Mouse (Mus musculus): ENCODE data around the gene Cst6. TPM values are rescaled to one million over a fixed set of nuclear protein-coding genes. Genes with fewer than 3 reads are reported as not detected.
"Not testable (repeated sequence)": the region's sequence is repeated elsewhere in the genome, so short reads cannot be mapped to it uniquely, and the experiment has no call there.

Gene Cst6
- 10 to 100 TPM; 10.8 to 18.1 (median 12.5) TPM for total RNA-seq (2022)

GRCm38 (mm10) chr19:5349502-5349873 lies at the start of gene Cst6:
Gene Cst6 (minus strand): TSS chr19:5349574.
- DNase-seq (ENCODE audit: low spot score in 2 of 2) = not testable (repeated sequence)

GRCm38 (mm10) chr19:5395371-5395770 lies 46.0 kb upstream of the Cst6 start:
- no peak for DNase-seq (ENCODE audit: low spot score in 2 of 2)

GRCm38 (mm10) chr19:5394168-5394567 lies 44.8 kb upstream of the Cst6 start:
- no peak for DNase-seq (ENCODE audit: low spot score in 2 of 2)

GRCm38 (mm10) chr19:5392892-5393291 lies 43.5 kb upstream of the Cst6 start:
- DNase-seq (ENCODE audit: low spot score in 2 of 2) = no peak

GRCm38 (mm10) chr19:5390416-5390815 lies 41.0 kb upstream of the Cst6 start:
- no peak for DNase-seq (ENCODE audit: low spot score in 2 of 2)

GRCm38 (mm10) chr19:5389647-5390046 lies 40.3 kb upstream of the Cst6 start:
- DNase-seq (ENCODE audit: low spot score in 2 of 2) = no peak

- peak; percentile 94 to 96 for DNase-seq (ENCODE audit: low spot score in 2 of 2)
These were observed 39.3 kb upstream of the Cst6 start, which contains the start of gene Sart1 for GRCm38 (mm10) chr19:5388588-5389242. Gene Sart1 (minus strand): TSS chr19:5388703.

- DNase-seq (ENCODE audit: low spot score in 2 of 2) = no peak
These were observed 38.7 kb upstream of the Cst6 start for GRCm38 (mm10) chr19:5388011-5388441.

GRCm38 (mm10) chr19:5384715-5385114 lies 35.3 kb upstream of the Cst6 start:
- no peak for DNase-seq (ENCODE audit: low spot score in 2 of 2)

- DNase-seq (ENCODE audit: low spot score in 2 of 2) = no peak
These were observed 34.0 kb upstream of the Cst6 start for GRCm38 (mm10) chr19:5383326-5383725.

GRCm38 (mm10) chr19:5377446-5377845 lies 28.1 kb upstream of the Cst6 start:
- DNase-seq (ENCODE audit: low spot score in 2 of 2) = peak; percentile 71 to 73

- DNase-seq (ENCODE audit: low spot score in 2 of 2) = no peak
These were observed 25.4 kb upstream of the Cst6 start for GRCm38 (mm10) chr19:5374748-5375147.

- no peak for DNase-seq (ENCODE audit: low spot score in 2 of 2)
These were observed 24.8 kb upstream of the Cst6 start for GRCm38 (mm10) chr19:5374177-5374576.

GRCm38 (mm10) chr19:5372724-5373123 lies 23.4 kb upstream of the Cst6 start:
- DNase-seq (ENCODE audit: low spot score in 2 of 2) = no peak

- no peak for DNase-seq (ENCODE audit: low spot score in 2 of 2)
These were observed 21.6 kb upstream of the Cst6 start for GRCm38 (mm10) chr19:5370932-5371331.

- no peak for DNase-seq (ENCODE audit: low spot score in 2 of 2)
These were observed 18.1 kb upstream of the Cst6 start for GRCm38 (mm10) chr19:5367455-5367854.

GRCm38 (mm10) chr19:5367053-5367359 lies 17.6 kb upstream of the Cst6 start, which contains the start of gene Banf1:
Gene Banf1 (minus strand): TSS chr19:5367168.
- DNase-seq (ENCODE audit: low spot score in 2 of 2) = no peak

- peak; percentile 94 to 95 for DNase-seq (ENCODE audit: low spot score in 2 of 2)
These were observed 17.0 kb upstream of the Cst6 start, which contains the start of gene Eif1ad for GRCm38 (mm10) chr19:5366175-5367052. Gene Eif1ad (plus strand): TSS chr19:5366741.

GRCm38 (mm10) chr19:5365751-5366150 lies 16.4 kb upstream of the Cst6 start:
- no peak for DNase-seq (ENCODE audit: low spot score in 2 of 2)

- DNase-seq (ENCODE audit: low spot score in 2 of 2) = no peak
These were observed 14.8 kb upstream of the Cst6 start for GRCm38 (mm10) chr19:5364124-5364523.

- DNase-seq (ENCODE audit: low spot score in 2 of 2) = no peak
These were observed 12.8 kb upstream of the Cst6 start for GRCm38 (mm10) chr19:5362186-5362585.

- no peak for DNase-seq (ENCODE audit: low spot score in 2 of 2)
These were observed 6.7 kb upstream of the Cst6 start for GRCm38 (mm10) chr19:5356080-5356479.

- DNase-seq (ENCODE audit: low spot score in 2 of 2) = no peak
These were observed 4.2 kb upstream of the Cst6 start for GRCm38 (mm10) chr19:5353609-5354008.

Data from layer of hippocampus, adult 8-10 months (tissue).